Mouse (Mus musculus) forebrain, embryonic 11.5 days (tissue): ENCODE data around the gene Lef1. TPM values are rescaled to one million over a fixed set of nuclear protein-coding genes. Genes with fewer than 3 reads are reported as not detected.

Experiments used
- ATAC-seq: fragments of 200-750 bp; cut with Nextera tagmentation; replicated peaks from 2 replicates; pipeline ENCODE4 v1.8.0; 2017; ENCODE audit warnings: moderate TSS enrichment; ENCODE audit not compliant: low FRiP score
- DNase-seq: peaks from one replicate; pipeline ENCODE4 v3.0.0-alpha.2; 2017; ENCODE audit warnings: low spot score
- H3K27ac ChIP-seq: fragments of 300-500 bp; sonication (generic); 2 replicates; pipeline ENCODE4 v1.5.1; 2014; ENCODE audit warnings: low read depth, low read length
- H3K27me3 ChIP-seq: fragments of 300-500 bp; sonication (generic); 2 replicates; pipeline ENCODE4 v1.6.1; 2014; ENCODE audit warnings: mild to moderate bottlenecking, low read length, mixed read lengths; ENCODE audit not compliant: control insufficient read depth, insufficient read depth
- H3K36me3 ChIP-seq: fragments of 300-500 bp; sonication (generic); 2 replicates; pipeline ENCODE4 v1.6.1; 2014; ENCODE audit warnings: mild to moderate bottlenecking, low read length, moderate library complexity, mixed read lengths; ENCODE audit not compliant: control insufficient read depth, insufficient read depth
- H3K4me1 ChIP-seq: fragments of 300-500 bp; sonication (generic); replicated peaks from 2 replicates; pipeline ENCODE4 v1.6.1; 2014; ENCODE audit warnings: low read length, mixed read lengths; ENCODE audit not compliant: control insufficient read depth, insufficient read depth
- H3K4me2 ChIP-seq: fragments of 300-500 bp; sonication (generic); 2 replicates; pipeline ENCODE4 v1.6.1; 2014; ENCODE audit warnings: low read depth, mild to moderate bottlenecking, low read length, moderate library complexity, mixed read lengths; ENCODE audit not compliant: severe bottlenecking
- H3K4me3 ChIP-seq: fragments of 300-500 bp; sonication (generic); 2 replicates; pipeline ENCODE4 v1.5.1; 2014; ENCODE audit warnings: low read depth, low read length
- H3K9ac ChIP-seq: fragments of 300-500 bp; sonication (generic); 2 replicates; pipeline ENCODE4 v1.6.1; 2014; ENCODE audit warnings: low read length
- H3K9me3 ChIP-seq: fragments of 300-500 bp; sonication (generic); 2 replicates; pipeline ENCODE4 v1.6.1; 2016; ENCODE audit warnings: low read length, mixed read lengths; ENCODE audit not compliant: control insufficient read depth
- WGBS: fragments of 180-500 bp; shearing (Covaris S2); extraction: QIAGEN DNeasy Blood & Tissue Kit; methylation state at CpG from one replicate; pipeline ENCODE4 v1.1.7; 2014; 5-methylcytosine and 5-hydroxymethylcytosine counted together
- polyA plus RNA-seq: library from polyadenylated mRNA; unstranded; fragments of >200 nt; fragmentation: Nextera tagmentation; extraction: Ambion mirVana; gene quantifications from 2 replicates; pipeline ENCODE4 v1.2.1, GENCODE M21; 2014

Gene Lef1
- polyA plus RNA-seq, 1 experiment from 2014 or later, result 70.0 TPM

- H3K27me3 ChIP-seq, result no peaks in the 10 kb centered on the region
- DNase-seq (peak; percentile 95), ATAC-seq (peak; percentile 95)
- H3K4me2 ChIP-seq, result peak within 1 kb of the TSS; percentile 72
- no peaks in the 10 kb centered on the region for H3K36me3 ChIP-seq
- no peak within 1 kb of the TSS for H3K27ac ChIP-seq
- WGBS, result under 1% methylated on average over 53 of the region's 54 CpGs
- H3K4me3 ChIP-seq, result peak within 1 kb of the TSS; percentile 47
- H3K4me1 ChIP-seq, result no peaks in the 10 kb centered on the region; the same call in 1 of the 2 replicates
- peak within 1 kb of the TSS; percentile 54 for H3K9ac ChIP-seq
- no peaks in the 10 kb centered on the region for H3K9me3 ChIP-seq
These were observed 161.5 kb downstream of the Lef1 start, which contains the start of gene Hadh for GRCm38 (mm10) chr3:131271559-131272373. TSS of gene Hadh (minus strand) at chr3:131272101.

- 65% methylated on average over 10 of the region's 10 CpGs for WGBS
- no peak for DNase-seq
- H3K36me3 ChIP-seq, result no peaks in the 10 kb centered on the region
- peak overlapping the region; percentile 54 for H3K9ac ChIP-seq
- peak overlapping the region; percentile 72 for H3K4me2 ChIP-seq
- H3K27ac ChIP-seq, result no peak overlapping the region
- peak overlapping the region; percentile 47 for H3K4me3 ChIP-seq
- no peaks in the 10 kb centered on the region; the same call in 1 of the 2 replicates for H3K4me1 ChIP-seq
- no peaks in the 10 kb centered on the region for H3K27me3 ChIP-seq
- no peaks in the 10 kb centered on the region for H3K9me3 ChIP-seq
- no peak for ATAC-seq
These were observed 162.3 kb downstream of the Lef1 start for GRCm38 (mm10) chr3:131272374-131273100.

Other genes with a start within 250 kb of the Lef1 start
- gene Hadh, start 161.6 kb downstream of the Lef1 start, polyA plus RNA-seq, result 74.1 and 75.7 TPM in 2 replicates
- gene Cyp2u1, start 192.8 kb downstream of the Lef1 start, polyA plus RNA-seq, result 1.5 and 3.1 TPM in 2 replicates